Mouse (Mus musculus): Measurements from ENCODE around the gene Gnpat.

DNA sequence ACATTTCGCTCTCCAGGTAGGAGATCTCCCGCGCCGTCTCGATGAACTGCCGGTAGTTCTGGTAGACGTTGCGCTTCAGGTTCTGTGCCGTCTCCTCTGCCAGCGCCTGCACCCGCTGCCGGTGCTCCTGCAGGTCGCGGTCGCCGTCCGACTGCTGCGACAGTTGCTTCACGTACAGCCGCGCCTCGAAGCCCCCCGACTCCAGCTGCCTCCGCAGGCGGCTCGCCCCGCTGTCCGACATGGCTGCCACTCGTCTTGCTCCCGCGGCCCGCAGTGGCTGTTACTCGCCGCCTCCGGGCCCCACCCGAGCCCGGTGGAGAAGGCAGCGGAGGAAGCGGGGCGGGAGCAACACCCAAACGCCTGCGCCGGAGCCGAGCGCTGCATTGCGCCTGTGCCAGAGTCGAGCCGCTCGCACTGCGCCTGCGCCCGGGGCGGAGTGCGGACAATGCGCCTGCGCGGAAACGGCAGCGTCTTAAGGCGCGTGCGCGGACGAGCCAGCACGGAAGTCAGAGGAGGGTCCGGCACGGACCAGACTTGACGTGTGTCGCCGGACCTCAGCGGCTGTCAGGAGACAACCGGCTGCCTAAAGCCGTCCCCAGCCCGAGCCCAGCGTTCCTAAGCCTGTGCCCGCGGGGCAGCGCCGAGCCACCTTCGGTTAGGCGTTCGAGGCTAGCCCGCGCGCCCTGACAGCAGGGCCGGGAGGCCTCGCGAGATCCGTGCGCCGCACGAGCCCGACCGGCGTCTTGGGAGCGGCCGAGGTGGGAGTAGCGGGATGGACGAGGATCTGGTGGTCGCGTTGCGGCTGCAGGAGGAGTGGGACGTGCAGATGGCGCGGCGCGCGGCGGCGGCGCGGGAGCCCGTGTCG, 34.8 kb downstream of the Gnpat start, which contains the start of the genes Exoc8 and Sprtn:
- no peak for TF ChIP-seq CTCF (IDR thresholded peaks at IDR 0.05; ENCODE audit: insufficient read depth, low read depth, low read length)
- peak; percentile 84; the same call in 1 of the 2 replicates for TF ChIP-seq POLR2A (IDR thresholded peaks at IDR 0.05; ENCODE audit: insufficient read depth, low read depth, low read length)

Data from olfactory bulb, adult 2 months (tissue).